Mouse (Mus musculus): ENCODE data around the gene Gosr2. TPM values are rescaled to one million over a fixed set of nuclear protein-coding genes. Genes with fewer than 3 reads are reported as not detected.

Gene Gosr2
- 96.6 and 99.6 TPM in 2 replicates for polyA plus RNA-seq (2016; fragmentation: Nextera tagmentation; extraction: Ambion mirVana)

- DNase-seq (ENCODE audit: low spot score) = peak; percentile 93
- Histone ChIP-seq H3K4me1 (peaks cover 12% of the 10 kb centered on the region), H3K27me3 (replicated peaks; ENCODE audit: low read depth, poor library complexity, severe bottlenecking) (no peaks in the 10 kb centered on the region), H3K27ac (replicated peaks) (peak within 1 kb of the TSS; percentile 97), H3K36me3 (replicated peaks) (peaks cover 10% of the 10 kb centered on the region), H3K9me3 (no peaks in the 10 kb centered on the region), H3K4me3 (peak within 1 kb of the TSS; percentile 93)
- under 1% methylated on average over 57 of the region's 57 CpGs for WGBS
Observed at GRCm38 (mm10) chr11:103697565-103698176, at the start of gene Gosr2. TSS of gene Gosr2 (minus strand) at chr11:103697898.

GRCm38 (mm10) chr11:103735046-103735781 is 37.5 kb upstream of the Gosr2 start:
- Histone ChIP-seq H3K27me3 (replicated peaks; ENCODE audit: low read depth, poor library complexity, severe bottlenecking) (peaks cover 55% of the 10 kb centered on the region), H3K4me1 (peaks cover 20% of the 10 kb centered on the region), H3K27ac (replicated peaks) (no peak overlapping the region), H3K36me3 (replicated peaks) (no peaks in the 10 kb centered on the region), H3K9me3 (no peaks in the 10 kb centered on the region), H3K4me3 (no peak overlapping the region)
- 77% methylated on average over 19 of the region's 19 CpGs for WGBS
- no peak for DNase-seq (ENCODE audit: low spot score)

- Histone ChIP-seq H3K36me3 (replicated peaks) (no peaks in the 10 kb centered on the region), H3K27me3 (replicated peaks; ENCODE audit: low read depth, poor library complexity, severe bottlenecking) (peaks cover 58% of the 10 kb centered on the region), H3K27ac (replicated peaks) (no peak overlapping the region), H3K9me3 (no peaks in the 10 kb centered on the region), H3K4me3 (no peak overlapping the region), H3K4me1 (peaks cover 23% of the 10 kb centered on the region)
- no peak for DNase-seq (ENCODE audit: low spot score)
- 76% methylated on average over 5 of the region's 5 CpGs for WGBS
Observed at GRCm38 (mm10) chr11:103734411-103735045, 36.8 kb upstream of the Gosr2 start.

- Histone ChIP-seq H3K27ac (replicated peaks) (no peak overlapping the region; the same call in 1 of the 2 replicates), H3K4me3 (no peak overlapping the region), H3K9me3 (no peaks in the 10 kb centered on the region), H3K36me3 (replicated peaks) (no peaks in the 10 kb centered on the region), H3K27me3 (replicated peaks; ENCODE audit: low read depth, poor library complexity, severe bottlenecking) (peaks cover 60% of the 10 kb centered on the region), H3K4me1 (peaks cover 28% of the 10 kb centered on the region)
- WGBS = 83% methylated on average over 2 of the region's 2 CpGs
- no peak for DNase-seq (ENCODE audit: low spot score)
Observed at GRCm38 (mm10) chr11:103733961-103734360, 36.3 kb upstream of the Gosr2 start.

GRCm38 (mm10) chr11:103733069-103733468 is 35.4 kb upstream of the Gosr2 start:
- H3K27ac ChIP-seq (replicated peaks) = no peak overlapping the region
- 66% methylated on average over 4 of the region's 4 CpGs for WGBS
- no peaks in the 10 kb centered on the region for H3K36me3 ChIP-seq (replicated peaks)
- H3K4me3 ChIP-seq = no peak overlapping the region
- DNase-seq (ENCODE audit: low spot score) = no peak
- peaks cover 60% of the 10 kb centered on the region for H3K27me3 ChIP-seq (replicated peaks; ENCODE audit: low read depth, poor library complexity, severe bottlenecking)
- peaks cover 29% of the 10 kb centered on the region for H3K4me1 ChIP-seq
- no peaks in the 10 kb centered on the region for H3K9me3 ChIP-seq

GRCm38 (mm10) chr11:103732306-103732705 is 34.6 kb upstream of the Gosr2 start:
- no peak for DNase-seq (ENCODE audit: low spot score)
- H3K36me3 ChIP-seq (replicated peaks) = no peaks in the 10 kb centered on the region
- peaks cover 29% of the 10 kb centered on the region for H3K4me1 ChIP-seq
- H3K27ac ChIP-seq (replicated peaks) = no peak overlapping the region
- H3K4me3 ChIP-seq = no peak overlapping the region
- no peaks in the 10 kb centered on the region for H3K9me3 ChIP-seq
- peaks cover 55% of the 10 kb centered on the region for H3K27me3 ChIP-seq (replicated peaks; ENCODE audit: low read depth, poor library complexity, severe bottlenecking)
- 85% methylated on average over 7 of the region's 7 CpGs for WGBS

GRCm38 (mm10) chr11:103731594-103731993 is 33.9 kb upstream of the Gosr2 start:
- 86% methylated on average over 9 of the region's 9 CpGs for WGBS
- H3K9me3 ChIP-seq = no peaks in the 10 kb centered on the region
- peaks cover 29% of the 10 kb centered on the region for H3K4me1 ChIP-seq
- DNase-seq (ENCODE audit: low spot score) = no peak
- H3K27ac ChIP-seq (replicated peaks) = no peak overlapping the region
- H3K27me3 ChIP-seq (replicated peaks; ENCODE audit: low read depth, poor library complexity, severe bottlenecking) = peaks cover 55% of the 10 kb centered on the region
- H3K4me3 ChIP-seq = no peak overlapping the region
- no peaks in the 10 kb centered on the region for H3K36me3 ChIP-seq (replicated peaks)

GRCm38 (mm10) chr11:103729282-103729985 is 31.7 kb upstream of the Gosr2 start:
- no peak overlapping the region for H3K27ac ChIP-seq (replicated peaks)
- 71% methylated on average over 9 of the region's 9 CpGs for WGBS
- peaks cover 19% of the 10 kb centered on the region for H3K4me1 ChIP-seq
- no peaks in the 10 kb centered on the region for H3K36me3 ChIP-seq (replicated peaks)
- H3K27me3 ChIP-seq (replicated peaks; ENCODE audit: low read depth, poor library complexity, severe bottlenecking) = peaks cover 50% of the 10 kb centered on the region
- no peak overlapping the region for H3K4me3 ChIP-seq
- DNase-seq (ENCODE audit: low spot score) = no peak
- H3K9me3 ChIP-seq = no peaks in the 10 kb centered on the region

GRCm38 (mm10) chr11:103724331-103724771 is 26.7 kb upstream of the Gosr2 start:
- Histone ChIP-seq H3K4me1 (peaks cover 20% of the 10 kb centered on the region), H3K9me3 (no peaks in the 10 kb centered on the region), H3K4me3 (no peak overlapping the region), H3K36me3 (replicated peaks) (no peaks in the 10 kb centered on the region), H3K27me3 (replicated peaks; ENCODE audit: low read depth, poor library complexity, severe bottlenecking) (peaks cover 21% of the 10 kb centered on the region), H3K27ac (replicated peaks) (no peak overlapping the region)
- 81% methylated on average over 11 of the region's 11 CpGs for WGBS
- no peak for DNase-seq (ENCODE audit: low spot score)

GRCm38 (mm10) chr11:103722040-103722481 is 24.4 kb upstream of the Gosr2 start:
- Histone ChIP-seq H3K4me1 (peaks cover 36% of the 10 kb centered on the region), H3K27me3 (replicated peaks; ENCODE audit: low read depth, poor library complexity, severe bottlenecking) (peaks cover 14% of the 10 kb centered on the region; the same call in 1 of the 2 replicates), H3K4me3 (peak overlapping the region; percentile 39), H3K9me3 (no peaks in the 10 kb centered on the region), H3K36me3 (replicated peaks) (no peaks in the 10 kb centered on the region), H3K27ac (replicated peaks) (0 out of 2 replicates have a peak overlapping the region, but pooled peaks have one; percentile 32)
- DNase-seq (ENCODE audit: low spot score) = no peak
- 22% methylated on average over 9 of the region's 9 CpGs for WGBS

- WGBS = 27% methylated on average over 15 of the region's 15 CpGs
- peaks cover 14% of the 10 kb centered on the region; the same call in 1 of the 2 replicates for H3K27me3 ChIP-seq (replicated peaks; ENCODE audit: low read depth, poor library complexity, severe bottlenecking)
- peak overlapping the region; percentile 39 for H3K4me3 ChIP-seq
- no peak overlapping the region for H3K27ac ChIP-seq (replicated peaks)
- no peaks in the 10 kb centered on the region for H3K36me3 ChIP-seq (replicated peaks)
- no peaks in the 10 kb centered on the region for H3K9me3 ChIP-seq
- H3K4me1 ChIP-seq = peaks cover 41% of the 10 kb centered on the region
- peak; percentile 64 for DNase-seq (ENCODE audit: low spot score)
Observed at GRCm38 (mm10) chr11:103721468-103722039, 23.9 kb upstream of the Gosr2 start.

GRCm38 (mm10) chr11:103719436-103719835 is 21.7 kb upstream of the Gosr2 start:
- Histone ChIP-seq H3K27me3 (replicated peaks; ENCODE audit: low read depth, poor library complexity, severe bottlenecking) (peaks cover 27% of the 10 kb centered on the region; the same call in 1 of the 2 replicates), H3K9me3 (no peaks in the 10 kb centered on the region), H3K27ac (replicated peaks) (no peak overlapping the region), H3K36me3 (replicated peaks) (no peaks in the 10 kb centered on the region), H3K4me3 (no peak overlapping the region), H3K4me1 (peaks cover 43% of the 10 kb centered on the region)
- DNase-seq (ENCODE audit: low spot score) = no peak
- WGBS = 81% methylated on average over 5 of the region's 5 CpGs
